Mouse (Mus musculus): ENCODE data around the gene Cdhr3. TPM values are rescaled to one million over a fixed set of nuclear protein-coding genes. Genes with fewer than 3 reads are reported as not detected.

The Cdhr3 gene
- polyA plus RNA-seq, 1 experiment, result not detected

DNA sequence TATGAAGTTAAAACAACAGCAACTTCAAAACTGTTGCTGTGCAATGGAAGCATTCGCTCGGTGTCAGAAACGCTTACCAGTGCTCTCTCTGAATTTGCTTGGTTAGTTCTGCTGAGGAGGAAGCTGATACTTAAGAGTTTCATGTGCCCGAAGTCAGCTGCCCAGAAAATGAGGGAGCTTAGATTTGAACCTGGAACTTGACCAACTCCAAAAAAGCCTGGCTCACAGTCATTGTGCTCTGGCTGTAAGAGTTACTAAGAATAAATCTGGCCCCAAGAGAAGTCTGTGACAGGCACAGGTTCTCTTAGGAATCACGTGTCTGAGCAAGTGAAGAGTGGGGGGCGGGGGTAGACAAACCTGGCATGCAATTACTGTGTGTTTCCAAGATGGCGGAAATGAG, 51.2 kb downstream of the Cdhr3 start:
- H3K4me1 ChIP-seq, result peaks cover 22% of the 10 kb centered on the region
- TF ChIP-seq FLI1 (IDR thresholded peaks at IDR 0.05; ENCODE audit: low read length), result no peak
- TF ChIP-seq GATA1 (IDR thresholded peaks at IDR 0.05; ENCODE audit: borderline replicate concordance, low read length), result no peak
- peaks cover 22% of the 10 kb centered on the region for H3K27me3 ChIP-seq (replicated peaks)
- no peaks in the 10 kb centered on the region for H3K36me3 ChIP-seq (replicated peaks; ENCODE audit: low read length)
- H3K9me3 ChIP-seq, result peaks cover 4% of the 10 kb centered on the region
- no peak overlapping the region for H3K4me3 ChIP-seq (replicated peaks)

DNA sequence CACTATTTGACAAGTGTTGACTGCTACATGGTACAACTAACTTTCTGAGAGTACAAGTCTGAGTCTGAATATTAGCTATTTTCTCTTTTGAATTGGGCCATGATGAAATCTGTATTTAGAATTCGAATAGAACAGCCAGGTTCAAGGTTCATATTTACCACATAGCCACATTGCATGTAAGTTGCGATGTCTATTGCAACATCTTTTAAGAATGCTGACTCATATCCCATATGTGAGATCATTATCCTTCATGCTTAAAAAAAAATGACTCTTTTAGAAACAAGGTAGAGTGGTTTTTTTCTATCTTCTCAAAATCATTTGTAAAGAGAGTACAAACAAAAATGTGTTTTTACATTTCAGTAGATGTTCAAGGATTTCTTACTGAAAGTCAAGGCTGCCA, 51.9 kb downstream of the Cdhr3 start:
- H3K9me3 ChIP-seq, result peaks cover 4% of the 10 kb centered on the region
- peaks cover 27% of the 10 kb centered on the region for H3K27me3 ChIP-seq (replicated peaks)
- no peak for TF ChIP-seq GATA1 (IDR thresholded peaks at IDR 0.05; ENCODE audit: borderline replicate concordance, low read length)
- H3K4me3 ChIP-seq (replicated peaks), result no peak overlapping the region
- peaks cover 22% of the 10 kb centered on the region for H3K4me1 ChIP-seq
- no peaks in the 10 kb centered on the region for H3K36me3 ChIP-seq (replicated peaks; ENCODE audit: low read length)

DNA sequence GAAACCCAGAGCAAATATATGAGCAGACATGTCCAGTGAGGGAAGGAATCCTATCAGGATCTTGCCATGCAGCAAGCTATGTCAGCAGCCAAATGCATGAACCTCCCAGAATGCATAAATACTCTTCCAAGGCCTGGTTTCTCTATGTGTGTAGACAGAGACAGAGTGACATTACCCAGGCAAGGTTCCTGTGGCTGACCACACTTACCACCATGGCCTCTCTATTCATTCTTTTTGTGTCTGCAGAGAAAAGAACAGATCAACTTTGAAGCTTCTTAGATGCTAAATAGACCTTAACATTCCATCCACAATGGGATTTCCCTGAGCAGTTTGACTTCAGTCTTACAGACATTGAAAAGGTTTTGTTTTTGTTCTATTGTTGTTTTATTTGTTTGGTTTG, 54.0 kb downstream of the Cdhr3 start:
- no peaks in the 10 kb centered on the region for H3K36me3 ChIP-seq (replicated peaks; ENCODE audit: low read length)
- peaks cover 19% of the 10 kb centered on the region for H3K4me1 ChIP-seq
- no peak overlapping the region for H3K4me3 ChIP-seq (replicated peaks)
- peaks cover 35% of the 10 kb centered on the region for H3K27me3 ChIP-seq (replicated peaks)
- H3K9me3 ChIP-seq, result peaks cover 4% of the 10 kb centered on the region
- TF ChIP-seq GATA1 (IDR thresholded peaks at IDR 0.05; ENCODE audit: borderline replicate concordance, low read length), result no peak
- TF ChIP-seq FLI1 (IDR thresholded peaks at IDR 0.05; ENCODE audit: low read length), result no peak

DNA sequence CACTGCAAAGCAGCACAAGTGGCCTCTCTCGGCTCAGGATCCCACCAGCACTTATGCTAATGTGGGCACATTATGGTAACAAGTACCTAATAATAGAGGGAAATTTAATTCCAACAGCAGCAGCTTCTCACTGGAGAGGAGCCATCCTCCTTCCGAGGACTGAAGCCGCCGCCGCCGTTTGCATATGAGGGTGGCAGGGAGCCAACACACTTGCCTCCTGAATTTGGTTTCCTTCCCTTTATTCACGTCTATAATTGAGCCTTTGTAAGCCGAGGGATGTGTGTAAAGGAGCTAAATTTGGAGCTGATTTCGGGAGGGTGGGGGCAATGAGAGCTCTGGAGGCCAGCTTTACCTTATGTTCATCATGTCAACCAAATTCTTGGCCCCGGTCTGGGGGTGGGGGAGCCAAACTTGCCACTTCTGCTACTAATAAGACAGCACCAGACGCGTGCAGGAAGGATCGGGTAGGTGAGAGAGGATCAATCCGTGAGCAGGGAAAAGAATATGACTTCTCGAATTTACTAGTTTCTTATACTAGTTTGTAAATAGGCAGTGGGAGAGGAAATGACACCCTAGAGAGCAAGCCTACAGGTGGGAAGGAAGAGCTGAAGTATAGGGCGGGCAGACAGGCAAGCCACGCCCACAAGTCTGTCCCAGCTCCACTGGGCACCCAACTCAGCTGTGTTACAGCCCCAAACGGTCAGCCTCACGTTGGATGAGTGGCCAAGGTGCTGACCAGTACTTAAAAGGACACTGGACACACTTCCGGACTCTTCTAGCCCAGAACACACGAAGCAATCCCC, 56.8 kb downstream of the Cdhr3 start:
- Histone ChIP-seq H3K4me3 (replicated peaks) (no peak overlapping the region), H3K36me3 (replicated peaks; ENCODE audit: low read length) (no peaks in the 10 kb centered on the region), H3K4me1 (peaks cover 19% of the 10 kb centered on the region), H3K9me3 (peaks cover 4% of the 10 kb centered on the region), H3K27me3 (replicated peaks) (peaks cover 49% of the 10 kb centered on the region)
- TF ChIP-seq GATA1 (IDR thresholded peaks at IDR 0.05; ENCODE audit: borderline replicate concordance, low read length) (no peak), FLI1 (IDR thresholded peaks at IDR 0.05; ENCODE audit: low read length) (no peak)

DNA sequence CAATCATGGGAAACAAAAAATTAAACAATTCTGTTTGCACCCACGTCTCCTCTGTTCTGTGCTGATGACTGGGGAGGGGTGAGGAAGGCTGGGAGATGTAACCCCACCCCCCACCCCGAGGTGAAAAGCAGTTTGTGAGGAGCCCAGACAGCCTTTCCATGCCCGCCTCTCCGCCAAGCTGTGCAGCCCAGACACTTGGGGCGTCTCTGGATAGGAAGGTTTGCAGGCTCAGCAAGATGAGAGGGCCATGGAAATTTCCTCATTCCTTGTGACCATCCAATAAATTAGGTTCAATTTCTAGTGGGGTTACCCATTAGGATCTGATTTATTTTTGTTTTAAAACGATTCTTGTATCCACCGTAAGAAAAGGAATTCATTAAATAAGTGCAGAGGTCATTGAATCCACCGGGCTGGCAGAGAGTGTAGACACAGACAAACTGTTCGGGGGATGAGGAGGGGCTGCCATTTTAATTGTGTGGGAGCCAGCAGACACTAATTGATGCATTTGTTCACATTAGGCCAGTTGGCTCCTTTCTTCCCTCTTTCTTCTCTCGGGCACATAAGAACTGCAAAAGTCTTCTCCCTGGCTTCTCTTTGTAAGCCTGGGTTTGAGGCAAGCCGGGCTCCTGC, 57.5 kb downstream of the Cdhr3 start:
- TF ChIP-seq FLI1 (IDR thresholded peaks at IDR 0.05; ENCODE audit: low read length) (no peak), GATA1 (IDR thresholded peaks at IDR 0.05; ENCODE audit: borderline replicate concordance, low read length) (no peak)
- Histone ChIP-seq H3K4me3 (replicated peaks) (no peak overlapping the region), H3K36me3 (replicated peaks; ENCODE audit: low read length) (no peaks in the 10 kb centered on the region), H3K27me3 (replicated peaks) (peaks cover 55% of the 10 kb centered on the region), H3K4me1 (peaks cover 19% of the 10 kb centered on the region), H3K9me3 (peaks cover 4% of the 10 kb centered on the region)

DNA sequence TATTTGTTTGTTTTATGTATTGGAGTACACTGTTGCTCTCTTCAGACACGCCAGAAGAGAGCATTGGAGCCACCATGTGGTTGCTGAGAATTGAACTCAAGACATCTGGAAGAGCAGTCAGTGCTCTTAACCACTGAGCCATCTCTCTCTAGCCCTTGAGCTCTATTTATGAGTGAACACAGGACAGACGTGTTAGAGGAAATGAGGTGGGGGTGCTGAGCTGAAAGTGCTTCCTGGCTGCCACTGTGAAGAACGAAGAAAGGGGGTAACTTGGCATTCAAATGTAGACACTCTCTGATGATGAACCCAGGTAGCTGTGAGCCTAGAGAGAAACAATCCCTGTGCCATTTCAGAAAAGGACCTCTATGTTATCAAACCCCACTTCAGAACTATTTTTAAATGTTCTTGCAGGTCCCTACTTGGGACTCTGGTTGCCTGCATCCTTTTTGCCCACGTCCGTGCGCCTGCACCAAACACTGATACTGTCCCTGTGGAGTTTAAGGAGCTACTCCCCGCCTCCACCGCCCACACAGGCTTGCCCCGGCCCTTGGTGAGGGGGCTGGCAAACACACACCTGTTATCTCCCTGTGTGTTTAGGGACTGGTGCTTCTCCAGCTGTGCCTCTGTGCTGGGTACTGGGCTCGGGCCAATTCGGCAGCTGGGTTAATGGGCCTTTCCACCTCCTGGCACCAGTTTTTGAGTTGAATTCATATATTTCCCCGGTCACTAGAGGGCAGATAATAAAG, 58.2 kb downstream of the Cdhr3 start:
- TF ChIP-seq GATA1 (IDR thresholded peaks at IDR 0.05; ENCODE audit: borderline replicate concordance, low read length) (no peak), FLI1 (IDR thresholded peaks at IDR 0.05; ENCODE audit: low read length) (no peak)
- Histone ChIP-seq H3K36me3 (replicated peaks; ENCODE audit: low read length) (no peaks in the 10 kb centered on the region), H3K4me3 (replicated peaks) (no peak overlapping the region), H3K9me3 (peaks cover 4% of the 10 kb centered on the region), H3K4me1 (peaks cover 14% of the 10 kb centered on the region), H3K27me3 (replicated peaks) (peaks cover 52% of the 10 kb centered on the region)

DNA sequence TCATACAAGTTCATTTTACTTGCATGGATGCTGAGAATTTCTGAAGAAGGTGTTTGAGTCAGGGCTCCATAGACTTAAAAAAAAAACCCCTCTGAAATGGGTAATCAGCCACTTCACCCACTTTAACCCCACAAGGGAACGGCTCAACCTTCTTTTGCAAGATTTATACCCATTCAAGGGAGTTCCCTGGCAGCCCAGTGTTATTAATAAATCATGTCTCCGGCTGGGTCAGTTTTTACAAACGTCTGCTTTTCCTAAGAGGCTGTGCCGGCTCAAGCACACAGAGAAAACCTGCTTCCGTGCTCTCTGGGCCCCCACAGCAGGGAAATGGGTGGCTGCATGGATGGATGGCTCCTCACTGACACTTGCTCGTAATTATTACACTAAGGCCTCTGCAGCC, 59.5 kb downstream of the Cdhr3 start:
- H3K27me3 ChIP-seq (replicated peaks), result peaks cover 63% of the 10 kb centered on the region
- TF ChIP-seq GATA1 (IDR thresholded peaks at IDR 0.05; ENCODE audit: borderline replicate concordance, low read length) (no peak), FLI1 (IDR thresholded peaks at IDR 0.05; ENCODE audit: low read length) (no peak)
- peaks cover 13% of the 10 kb centered on the region for H3K4me1 ChIP-seq
- H3K4me3 ChIP-seq (replicated peaks), result no peak overlapping the region
- H3K9me3 ChIP-seq, result peaks cover 4% of the 10 kb centered on the region
- no peaks in the 10 kb centered on the region for H3K36me3 ChIP-seq (replicated peaks; ENCODE audit: low read length)

DNA sequence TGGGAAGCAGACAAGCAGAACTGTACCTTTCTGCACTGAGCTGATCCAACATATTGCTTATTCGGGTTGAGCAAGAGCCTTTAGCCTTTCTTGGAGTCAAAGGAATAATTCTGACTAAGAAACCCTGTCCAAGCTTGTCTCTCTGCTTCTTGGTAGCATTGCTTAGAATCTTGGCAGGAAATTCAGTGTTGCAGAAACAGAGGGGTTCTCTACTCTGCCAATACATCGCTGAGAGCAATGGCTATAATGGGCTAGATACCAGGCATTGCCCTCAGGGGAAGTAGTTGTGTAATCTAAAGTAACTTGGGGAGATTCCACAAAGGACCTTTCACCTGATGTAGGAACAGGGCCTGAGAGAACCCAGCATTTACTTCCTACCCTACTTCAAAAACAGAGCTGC, 62.1 kb downstream of the Cdhr3 start:
- Histone ChIP-seq H3K4me1 (peaks cover 29% of the 10 kb centered on the region), H3K27me3 (replicated peaks) (peaks cover 60% of the 10 kb centered on the region), H3K4me3 (replicated peaks) (no peak overlapping the region), H3K36me3 (replicated peaks; ENCODE audit: low read length) (no peaks in the 10 kb centered on the region), H3K9me3 (no peaks in the 10 kb centered on the region)
- no peak for TF ChIP-seq GATA1 (IDR thresholded peaks at IDR 0.05; ENCODE audit: borderline replicate concordance, low read length)
- no peak for TF ChIP-seq FLI1 (IDR thresholded peaks at IDR 0.05; ENCODE audit: low read length)

DNA sequence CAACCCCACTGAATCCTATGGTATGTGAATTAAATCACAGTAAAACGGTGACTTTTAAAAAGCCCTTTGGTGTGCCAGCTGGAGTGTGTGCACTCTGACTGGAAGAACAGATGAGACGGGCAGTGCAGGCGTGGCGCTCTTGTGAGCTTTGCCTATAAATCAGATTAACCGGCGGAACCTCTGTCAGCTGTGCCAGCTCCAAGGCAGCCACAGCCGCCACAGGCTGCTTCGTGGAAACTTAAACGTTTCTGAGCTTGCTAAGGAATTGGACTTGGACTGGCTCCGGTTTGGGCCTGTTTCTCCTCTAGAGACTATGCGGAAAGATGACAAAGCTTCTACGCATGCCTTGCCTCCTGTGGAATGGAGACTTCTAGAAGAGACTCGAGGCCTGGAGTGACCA, 62.6 kb downstream of the Cdhr3 start:
- Histone ChIP-seq H3K4me1 (peaks cover 27% of the 10 kb centered on the region), H3K27me3 (replicated peaks) (peaks cover 60% of the 10 kb centered on the region), H3K4me3 (replicated peaks) (no peak overlapping the region), H3K9me3 (no peaks in the 10 kb centered on the region), H3K36me3 (replicated peaks; ENCODE audit: low read length) (no peaks in the 10 kb centered on the region)
- TF ChIP-seq FLI1 (IDR thresholded peaks at IDR 0.05; ENCODE audit: low read length) (no peak), GATA1 (IDR thresholded peaks at IDR 0.05; ENCODE audit: borderline replicate concordance, low read length) (no peak)

DNA sequence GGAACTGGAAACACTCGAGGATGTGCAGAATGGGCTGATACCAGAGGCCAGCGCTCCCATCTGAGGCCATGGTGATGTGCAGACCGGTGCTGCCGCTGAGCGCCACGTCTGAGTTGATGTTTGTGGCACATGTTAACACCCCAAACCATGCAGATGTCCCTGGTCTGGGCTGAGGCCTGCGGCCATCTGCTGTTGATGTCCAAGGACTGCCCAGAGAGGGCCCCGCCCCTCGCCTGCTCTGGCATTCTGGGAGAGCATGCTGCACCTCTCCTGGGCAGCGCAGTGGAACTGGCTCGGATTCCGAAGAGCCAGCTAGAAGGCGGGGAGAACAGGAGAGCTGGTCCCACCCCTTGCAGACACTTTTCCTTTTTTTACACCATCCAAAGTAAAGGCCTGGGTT, 64.0 kb downstream of the Cdhr3 start:
- no peak overlapping the region for H3K4me3 ChIP-seq (replicated peaks)
- H3K4me1 ChIP-seq, result peaks cover 27% of the 10 kb centered on the region
- no peaks in the 10 kb centered on the region for H3K9me3 ChIP-seq
- H3K36me3 ChIP-seq (replicated peaks; ENCODE audit: low read length), result no peaks in the 10 kb centered on the region
- no peak for TF ChIP-seq FLI1 (IDR thresholded peaks at IDR 0.05; ENCODE audit: low read length)
- TF ChIP-seq GATA1 (IDR thresholded peaks at IDR 0.05; ENCODE audit: borderline replicate concordance, low read length), result no peak
- H3K27me3 ChIP-seq (replicated peaks), result peaks cover 59% of the 10 kb centered on the region

All from megakaryocyte, embryonic 14.5 days (primary cell).